Mouse (Mus musculus): ENCODE results near the gene Vmn1r121.
"Not testable (repeated sequence)": the region's sequence is repeated elsewhere in the genome, so short reads cannot be mapped to it uniquely, and the experiment has no call there.

The Vmn1r121 gene

DNA sequence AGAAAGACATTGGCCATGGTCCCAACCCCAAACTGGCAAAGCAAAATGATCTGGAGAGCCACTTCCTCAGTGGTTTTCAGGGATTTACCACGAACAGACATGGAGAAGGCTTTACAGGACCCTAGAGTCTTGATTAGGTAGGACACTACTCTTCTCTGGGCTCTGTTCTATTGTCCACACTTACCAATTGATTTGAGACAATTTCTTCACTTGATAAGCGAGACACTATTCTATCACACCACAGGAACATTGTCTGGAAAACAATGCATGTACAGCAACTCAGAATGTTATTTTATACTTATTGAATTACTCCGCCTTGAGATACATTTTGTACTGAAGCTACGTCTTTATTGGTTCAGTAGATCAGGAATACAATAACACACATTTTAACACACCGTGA lies at the start of gene Vmn1r121:
Vmn1r121 (minus strand) TSS at position 101 of the 400 bp plus-strand sequence.
- DNase-seq (ENCODE audit: low spot score in 2 of 2) = not testable (repeated sequence)

DNA sequence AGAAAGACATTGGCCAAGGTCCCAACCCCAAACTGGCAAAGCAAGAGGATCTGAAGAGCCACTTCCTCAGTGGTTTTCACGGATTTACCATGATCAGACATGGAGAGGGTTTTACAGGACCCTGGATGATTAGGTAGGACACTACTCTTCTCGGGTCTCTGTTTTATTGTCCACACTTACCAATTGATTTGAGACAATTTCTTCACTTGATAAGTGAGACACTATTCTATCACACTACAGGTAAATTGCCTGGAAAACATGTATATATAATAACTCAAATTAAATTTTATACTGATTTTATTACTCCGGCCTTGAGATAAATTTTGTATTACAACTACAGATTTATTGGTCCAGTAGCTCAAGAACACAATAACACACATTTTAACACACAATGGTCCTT lies 35.7 kb upstream of the Vmn1r121 start, which contains the start of gene Vmn1r122:
Vmn1r122 (minus strand) TSS at position 101 of the 400 bp plus-strand sequence.
- not testable (repeated sequence) for DNase-seq (ENCODE audit: low spot score in 2 of 2)

DNA sequence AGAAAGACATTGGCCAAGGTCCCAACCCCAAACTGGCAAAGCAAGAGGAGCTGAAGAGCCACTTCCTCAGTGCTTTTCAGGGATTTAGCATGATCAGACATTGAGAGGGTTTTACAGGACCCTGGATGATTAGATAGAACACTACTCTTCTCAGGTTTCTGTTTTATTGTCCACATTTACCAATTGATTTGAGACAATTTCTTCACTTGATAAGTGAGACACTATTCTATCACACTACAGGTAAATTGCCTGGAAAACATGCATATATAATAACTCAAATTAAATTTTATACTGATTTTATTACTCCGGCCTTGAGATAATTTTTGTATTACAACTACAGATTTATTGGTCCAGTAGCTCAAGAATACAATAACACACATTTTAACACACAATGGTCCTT lies 44.6 kb downstream of the Vmn1r121 start, which contains the start of gene Vmn1r120:
Vmn1r120 (minus strand) TSS at position 101 of the 400 bp plus-strand sequence.
- not testable (repeated sequence) for DNase-seq (ENCODE audit: low spot score in 2 of 2)

Data from frontal cortex, postnatal 25 days (tissue).